Mouse (Mus musculus): ENCODE data around the gene Sun2.

Gene Sun2

GRCm38 (mm10) chr15:79725190-79725789 lies 17.0 kb downstream of the Sun2 start:
- no peak for DNase-seq (ENCODE audit: low read depth, low spot score)

GRCm38 (mm10) chr15:79723439-79723838 lies 18.9 kb downstream of the Sun2 start:
- peak; percentile 14 for DNase-seq (ENCODE audit: low read depth, low spot score)

DNA sequence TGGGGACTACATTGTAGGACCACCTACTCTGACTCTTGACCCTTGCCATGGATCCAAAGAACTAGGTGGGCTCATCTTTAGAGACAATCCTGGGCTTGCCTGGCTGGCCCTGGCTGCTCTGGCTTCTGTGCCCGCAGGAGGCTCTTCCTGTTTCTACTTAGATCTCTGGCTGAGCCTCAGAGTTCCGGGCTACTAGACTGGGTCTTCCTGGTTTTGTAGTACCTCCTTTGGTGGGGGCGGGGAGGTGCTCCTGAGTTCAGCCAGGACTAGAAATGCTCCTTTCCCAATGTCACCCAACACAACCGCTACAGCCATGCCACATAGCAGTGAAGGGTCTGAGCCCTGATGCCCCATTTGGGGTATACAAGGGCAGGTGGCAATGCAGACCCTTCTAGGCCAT lies 21.5 kb downstream of the Sun2 start:
- no peak for DNase-seq (ENCODE audit: low read depth, low spot score)

DNA sequence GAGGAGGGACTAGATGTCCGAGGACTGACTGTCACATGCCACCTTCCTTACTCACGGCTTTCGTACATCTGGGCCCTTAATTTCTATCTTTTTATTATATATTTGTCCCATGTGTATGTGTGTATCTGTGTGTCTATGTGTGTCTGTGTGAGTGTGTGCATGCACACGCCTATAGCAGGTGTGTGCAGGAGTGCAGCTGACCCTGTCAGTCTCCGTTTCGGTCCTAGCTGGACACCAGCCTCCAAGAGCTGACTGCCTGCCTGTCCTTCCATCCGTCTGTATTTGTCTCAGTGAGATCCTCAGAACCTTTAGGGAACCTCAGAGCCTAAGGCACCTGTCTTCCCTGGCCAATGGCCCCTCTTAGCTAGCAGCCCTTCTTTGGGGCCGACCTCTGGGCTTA lies 22.1 kb downstream of the Sun2 start:
- DNase-seq (ENCODE audit: low read depth, low spot score), result no peak

DNA sequence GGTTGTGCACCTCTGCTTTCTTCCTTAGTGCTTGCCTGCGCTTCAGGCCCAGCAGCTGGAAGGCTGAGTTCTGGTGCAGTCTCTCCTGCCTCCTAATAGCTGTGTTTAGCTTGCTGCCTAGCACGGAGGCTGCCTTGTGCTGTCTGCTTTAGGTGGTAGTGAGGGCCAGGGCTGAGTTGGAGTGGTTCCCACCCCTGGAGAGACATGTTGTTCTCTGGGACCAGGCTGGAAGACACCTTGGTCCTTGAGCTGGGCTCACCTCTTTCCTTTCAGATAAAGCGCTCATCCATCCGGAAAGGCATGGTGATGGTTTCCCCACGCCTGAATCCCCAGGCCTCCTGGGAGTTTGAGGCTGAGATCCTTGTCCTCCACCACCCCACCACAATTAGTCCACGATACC lies 25.6 kb downstream of the Sun2 start:
- no peak for DNase-seq (ENCODE audit: low read depth, low spot score)

GRCm38 (mm10) chr15:79715646-79716045 lies 26.7 kb downstream of the Sun2 start:
- DNase-seq (ENCODE audit: low read depth, low spot score), result no peak

DNA sequence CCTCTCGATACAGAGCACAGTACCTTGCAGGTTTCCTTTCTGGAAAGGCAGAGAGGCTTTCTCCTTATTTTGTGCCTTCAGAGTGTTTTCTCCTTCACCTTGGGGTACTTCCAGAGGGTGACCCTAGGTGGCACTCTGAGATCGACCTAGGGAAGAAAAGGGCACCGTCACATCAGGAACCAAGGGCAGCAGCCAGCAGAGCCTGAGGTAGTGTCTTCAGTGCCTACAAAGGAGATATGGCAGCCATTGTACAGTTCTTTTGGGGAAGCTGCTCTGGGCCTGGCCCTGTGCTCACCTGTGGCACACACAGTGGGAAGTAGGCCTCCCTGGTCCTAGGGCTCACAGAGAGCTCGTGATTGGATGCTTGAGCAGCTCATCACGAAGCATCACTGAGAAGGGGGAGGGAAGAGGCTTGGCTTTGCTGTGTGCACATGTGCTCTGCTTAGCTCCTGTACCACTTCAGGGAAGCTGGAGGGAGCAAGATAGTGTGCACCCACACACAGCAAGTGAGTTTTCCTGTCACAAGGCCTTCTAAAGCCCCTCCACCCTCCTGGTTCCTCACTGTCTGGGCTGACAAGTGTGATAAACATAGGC lies 34.0 kb downstream of the Sun2 start:
- DNase-seq (ENCODE audit: low read depth, low spot score), result no peak

DNA sequence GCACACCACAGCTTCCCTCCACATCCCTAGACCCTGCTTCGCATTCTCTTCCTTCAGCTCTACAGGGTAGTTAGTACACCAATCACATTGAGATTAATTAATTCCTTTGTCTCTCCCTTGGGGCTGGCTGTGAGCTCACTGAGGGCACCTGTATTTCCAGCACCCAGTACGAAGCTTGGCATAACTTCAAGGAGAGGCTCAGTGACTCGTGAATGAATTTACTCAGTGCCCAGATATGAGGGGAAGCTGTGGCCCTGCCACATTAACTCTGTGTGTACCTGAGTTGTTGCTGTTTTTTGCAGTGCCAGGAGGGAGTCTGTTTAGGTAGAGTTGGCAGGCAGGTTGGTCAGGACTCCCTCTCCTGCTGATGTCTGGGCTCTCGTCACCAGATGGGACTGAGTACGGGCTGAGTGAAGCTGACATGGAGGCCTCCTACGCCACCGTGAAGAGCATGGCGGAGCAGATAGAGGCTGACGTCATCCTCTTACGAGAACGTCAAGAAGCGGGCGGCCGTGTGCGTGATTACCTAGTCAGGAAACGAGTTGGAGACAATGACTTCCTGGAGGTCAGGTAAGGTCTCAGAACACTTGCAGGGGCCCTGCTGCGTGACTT lies 35.6 kb downstream of the Sun2 start:
- DNase-seq (ENCODE audit: low read depth, low spot score), result no peak

- DNase-seq (ENCODE audit: low read depth, low spot score), result no peak
Observed at GRCm38 (mm10) chr15:79697558-79698187, 44.7 kb downstream of the Sun2 start.

- DNase-seq (ENCODE audit: low read depth, low spot score), result no peak
Observed at GRCm38 (mm10) chr15:79697011-79697410, 45.3 kb downstream of the Sun2 start.

GRCm38 (mm10) chr15:79696508-79696907 lies 45.8 kb downstream of the Sun2 start:
- DNase-seq (ENCODE audit: low read depth, low spot score), result no peak

DNA sequence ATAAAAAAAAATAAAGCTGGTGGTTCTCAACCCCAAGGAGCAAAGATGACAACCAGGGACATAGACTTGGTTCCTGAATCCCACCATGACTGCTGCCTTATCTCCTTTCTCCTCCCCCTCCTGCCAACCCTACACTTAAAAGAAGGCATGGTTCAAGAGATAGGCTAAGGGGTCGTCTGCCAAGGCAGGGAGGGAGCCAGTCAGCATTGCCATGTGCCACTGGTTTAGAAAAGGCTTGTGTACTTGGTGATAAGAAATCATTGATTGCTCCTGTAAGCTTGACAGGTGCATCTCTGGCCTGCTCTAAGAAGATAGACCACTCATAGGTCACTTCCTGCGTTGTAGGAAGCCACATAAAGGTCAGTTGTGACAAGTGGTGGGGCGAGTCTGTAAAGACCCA lies 46.8 kb downstream of the Sun2 start:
- no peak for DNase-seq (ENCODE audit: low read depth, low spot score)

- no peak for DNase-seq (ENCODE audit: low read depth, low spot score)
Observed at GRCm38 (mm10) chr15:79694512-79694911, 47.8 kb downstream of the Sun2 start.

GRCm38 (mm10) chr15:79693740-79694139 lies 48.6 kb downstream of the Sun2 start:
- DNase-seq (ENCODE audit: low read depth, low spot score), result no peak

GRCm38 (mm10) chr15:79692334-79692733 lies 50.0 kb downstream of the Sun2 start:
- no peak for DNase-seq (ENCODE audit: low read depth, low spot score)

DNA sequence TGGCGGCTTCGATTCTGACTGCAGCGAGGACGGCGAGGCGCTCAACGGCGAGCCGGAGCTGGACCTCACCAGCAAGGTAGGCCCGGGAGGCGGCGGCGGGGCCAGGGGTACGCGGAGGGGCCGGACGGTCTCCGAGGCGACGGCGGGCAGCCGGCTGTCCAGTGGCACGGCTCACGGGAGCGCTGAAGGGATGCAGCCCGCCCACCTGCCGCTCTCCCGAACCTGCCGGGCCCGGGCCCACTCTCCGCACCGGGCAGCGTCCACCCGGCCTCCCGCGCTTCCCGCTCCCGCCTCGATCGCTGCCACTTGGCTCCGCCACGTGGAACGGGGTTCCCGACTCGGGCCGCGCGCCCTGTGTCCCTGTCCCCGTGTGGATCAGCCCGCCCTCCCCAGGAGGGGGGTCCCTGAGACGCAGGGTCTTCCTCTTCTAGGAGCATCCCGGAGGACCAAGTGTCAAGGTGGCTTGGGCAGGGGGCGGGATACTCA lies 51.3 kb downstream of the Sun2 start:
- no peak for DNase-seq (ENCODE audit: low read depth, low spot score)

GRCm38 (mm10) chr15:79690426-79691022 lies 51.8 kb downstream of the Sun2 start, which contains the start of gene Gtpbp1:
TSS of gene Gtpbp1 (plus strand) at chr15:79690845.
- peak; percentile 99 for DNase-seq (ENCODE audit: low read depth, low spot score)

DNA sequence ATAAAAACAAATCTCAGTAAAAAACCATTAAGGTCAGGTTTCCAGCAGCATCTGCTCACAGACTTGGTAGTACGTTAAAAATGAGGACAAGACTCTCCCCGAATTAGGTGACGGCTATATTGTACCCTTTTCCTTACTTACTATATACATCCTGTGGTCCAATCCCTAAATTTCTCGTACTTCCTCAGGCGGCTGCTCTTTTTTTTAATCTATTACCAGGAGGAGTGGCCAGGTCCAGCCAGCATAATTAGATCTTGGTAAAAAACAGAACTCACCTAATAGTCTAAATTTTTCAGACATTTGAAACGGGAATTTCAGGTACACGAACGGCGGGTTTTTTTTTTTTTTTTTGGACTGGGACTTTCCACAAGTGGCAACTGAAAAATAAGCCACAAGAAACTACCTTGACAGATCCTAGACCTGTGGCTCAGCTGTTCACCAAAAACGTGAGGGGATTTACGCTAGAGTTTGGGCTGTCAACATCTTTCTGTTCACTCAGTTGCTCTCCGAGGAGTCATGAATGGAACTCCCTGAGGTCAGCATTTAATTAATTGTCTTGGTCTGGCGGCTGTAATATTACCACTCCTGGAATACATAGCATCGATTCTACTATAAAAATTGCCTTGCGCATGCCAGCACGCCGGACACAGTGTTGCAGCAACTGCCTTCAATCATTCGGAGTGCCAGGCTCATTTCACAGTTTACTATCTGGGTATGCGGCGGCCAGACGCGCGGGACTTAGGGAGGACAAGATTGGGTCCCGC lies 52.5 kb downstream of the Sun2 start:
- DNase-seq (ENCODE audit: low read depth, low spot score), result no peak

GRCm38 (mm10) chr15:79688268-79688956 lies 53.9 kb downstream of the Sun2 start:
- DNase-seq (ENCODE audit: low read depth, low spot score), result no peak

DNA sequence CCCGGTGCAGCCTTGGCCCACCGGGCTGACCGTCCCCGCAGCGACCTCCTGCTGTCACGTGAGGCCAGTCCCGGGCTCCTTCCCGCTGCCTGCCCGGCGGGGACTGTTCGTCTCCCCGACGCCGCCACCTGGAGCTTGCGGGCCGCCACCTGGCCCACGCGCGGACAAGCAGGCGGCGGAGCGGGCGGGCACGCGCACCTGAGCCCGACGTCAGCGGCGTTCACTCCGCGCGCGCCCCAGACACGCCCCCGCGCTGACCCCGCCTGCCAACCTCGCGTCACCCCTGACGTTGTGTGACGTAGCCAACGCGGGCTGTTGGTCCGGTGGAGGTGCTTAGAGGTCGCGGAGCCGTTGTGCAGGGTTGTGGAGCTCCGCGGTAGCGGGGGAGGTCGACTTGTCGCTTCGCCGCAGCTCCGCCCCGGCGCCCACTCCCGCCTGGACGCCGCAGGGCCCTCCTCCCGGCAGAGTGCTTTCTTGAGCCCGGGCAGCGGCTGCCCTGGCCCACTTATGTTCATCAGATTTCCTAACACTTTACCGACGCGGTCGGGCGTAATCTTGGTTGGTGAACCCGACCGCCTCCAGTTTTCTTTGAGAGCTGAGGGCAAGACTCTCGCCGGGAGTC lies 54.6 kb downstream of the Sun2 start, which contains the start of gene Josd1:
TSS of gene Josd1 (minus strand) at position 274 of the 622 bp plus-strand sequence.
- peak; percentile 93 for DNase-seq (ENCODE audit: low read depth, low spot score)

Measured in mesoderm, embryonic 11.5 days (tissue).